Mouse (Mus musculus): ENCODE data around the gene Ckap2.

DNA sequence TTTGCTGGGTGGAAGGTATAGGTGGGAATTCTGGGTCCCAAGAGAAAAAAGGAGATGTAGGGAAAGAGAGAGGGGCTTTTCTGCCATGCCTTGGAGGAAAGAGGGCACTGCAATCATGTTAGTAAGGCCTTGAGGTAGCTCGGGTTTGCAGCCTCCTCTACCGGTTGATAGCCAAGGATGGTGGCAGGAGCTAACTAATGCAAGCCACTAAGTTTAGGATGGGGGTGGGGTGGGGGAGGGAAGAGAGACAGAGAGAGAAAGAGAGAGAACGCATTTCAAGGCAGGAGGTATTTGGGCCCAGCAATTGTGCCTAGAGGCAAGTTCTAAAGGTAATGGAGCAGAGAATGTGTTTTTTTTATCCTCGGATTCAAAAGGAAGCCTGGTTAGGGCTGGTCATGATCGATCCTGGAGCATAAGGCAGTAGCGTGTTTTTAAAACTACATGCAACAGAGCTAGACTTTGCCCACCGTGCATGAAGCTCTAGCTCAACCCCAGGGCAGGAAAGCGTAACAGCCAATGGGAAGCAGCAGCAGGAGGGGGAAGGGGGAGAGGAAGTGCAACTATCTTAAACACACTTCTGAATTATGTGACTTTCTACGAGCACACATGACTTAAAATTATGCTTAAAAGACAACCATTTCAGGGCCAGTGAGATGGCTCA lies 37.8 kb downstream of the Ckap2 start:
- TF ChIP-seq CTCF (IDR thresholded peaks at IDR 0.05; ENCODE audit: low read depth, low read length): no peak
- no peak for TF ChIP-seq POLR2A (IDR thresholded peaks at IDR 0.05; ENCODE audit: insufficient read depth, low read length)

All from ES-Bruce4 (cell line).